Mouse (Mus musculus) ES-E14 (cell line): ENCODE data around the gene Pomp. TPM values are rescaled to one million over a fixed set of nuclear protein-coding genes. Genes with fewer than 3 reads are reported as not detected.
A peak's percentile ranks its signal among the peaks of the same experiment; 100 is the strongest.

Experiments
- DNase-seq: peaks from one replicate; pipeline ENCODE4 v3.0.0-alpha.2; 2013; ENCODE audit warnings: low read depth, low spot score
- H3K27ac ChIP-seq: 2 replicates; pipeline ENCODE4 v1.5.1; 2012; ENCODE audit warnings: low read depth, mild to moderate bottlenecking, low read length, moderate library complexity, mixed read lengths; ENCODE audit not compliant: poor library complexity, insufficient read depth, severe bottlenecking
- H3K36me3 ChIP-seq: 2 replicates; pipeline ENCODE4 v1.6.1; 2012; ENCODE audit warnings: mild to moderate bottlenecking, low read length, moderate library complexity, mixed read lengths; ENCODE audit not compliant: control insufficient read depth, poor library complexity, insufficient read depth, severe bottlenecking
- H3K4me1 ChIP-seq, 2 experiments: fragments of 150-350 bp in 1 of 2; sonication (generic) in 1 of 2; 2 replicates each; pipeline ENCODE4 v1.6.1; 2012; ENCODE audit warnings: low read length in 2 of 2, mild to moderate bottlenecking in 1 of 2, mixed read lengths in 1 of 2; ENCODE audit not compliant: control insufficient read depth in 2 of 2, insufficient read depth in 2 of 2, poor library complexity in 1 of 2
- H3K4me3 ChIP-seq, 2 experiments: fragments of 150-350 bp in 1 of 2; sonication (generic) in 1 of 2; 2 replicates each; pipeline ENCODE4 v1.5.1; 2012; ENCODE audit warnings: low read length in 2 of 2, low read depth in 1 of 2, mild to moderate bottlenecking in 1 of 2, mixed read lengths in 1 of 2; ENCODE audit not compliant: insufficient read depth in 1 of 2, poor library complexity in 1 of 2, severe bottlenecking in 1 of 2
- H3K9ac ChIP-seq: 2 replicates; pipeline ENCODE4 v1.6.1; 2012; ENCODE audit warnings: low read depth, mild to moderate bottlenecking, low read length, mixed read lengths; ENCODE audit not compliant: poor library complexity, insufficient read depth, severe bottlenecking
- H3K9me3 ChIP-seq: fragments of 150-350 bp; sonication (generic); 2 replicates; pipeline ENCODE4 v1.6.1; 2012; ENCODE audit warnings: low read depth, mild to moderate bottlenecking, low read length; ENCODE audit not compliant: control insufficient read depth, insufficient read depth
- CHD2 ChIP-seq: IDR thresholded peaks from 2 replicates; pipeline ENCODE4 v1.6.1; 2014; ENCODE audit warnings: mild to moderate bottlenecking, low read depth, low read length, inconsistent platforms
- HCFC1 ChIP-seq: IDR thresholded peaks from 2 replicates; pipeline ENCODE4 v1.6.1; 2012; ENCODE audit warnings: low read length, inconsistent platforms, borderline replicate concordance; ENCODE audit not compliant: insufficient read depth
- MAFK ChIP-seq: IDR thresholded peaks from 2 replicates; pipeline ENCODE4 v1.6.1; 2014; ENCODE audit warnings: mild to moderate bottlenecking, low read depth, low read length, inconsistent platforms; ENCODE audit not compliant: insufficient read depth
- ZC3H11A ChIP-seq: IDR thresholded peaks from 2 replicates; pipeline ENCODE4 v1.6.1; 2012; ENCODE audit warnings: low read depth, mild to moderate bottlenecking, inconsistent platforms, low read length, borderline replicate concordance
- ZNF384 ChIP-seq: IDR thresholded peaks from 2 replicates; pipeline ENCODE4 v1.6.1; 2012; ENCODE audit warnings: low read depth, low read length, inconsistent platforms
- in situ Hi-C, 2 experiments: fragments of 600-800 bp; cut with MboI; formaldehyde crosslinking; loops; one replicate each; pipeline ENCODE4 v1.15.1; 2025; ENCODE audit warnings: low sequenced_read_pairs in 2 of 2, inconsistent platforms in 1 of 2; ENCODE audit not compliant: unreplicated experiment in 2 of 2
- total RNA-seq: library from RNA; depleted of rRNA; stranded (reverse); fragments of 300-350 nt; gene quantifications from 2 replicates; pipeline ENCODE4 v1.2.3, GENCODE M21; 2012

Gene Pomp
- total RNA-seq, 1 experiment: 165 TPM

DNA sequence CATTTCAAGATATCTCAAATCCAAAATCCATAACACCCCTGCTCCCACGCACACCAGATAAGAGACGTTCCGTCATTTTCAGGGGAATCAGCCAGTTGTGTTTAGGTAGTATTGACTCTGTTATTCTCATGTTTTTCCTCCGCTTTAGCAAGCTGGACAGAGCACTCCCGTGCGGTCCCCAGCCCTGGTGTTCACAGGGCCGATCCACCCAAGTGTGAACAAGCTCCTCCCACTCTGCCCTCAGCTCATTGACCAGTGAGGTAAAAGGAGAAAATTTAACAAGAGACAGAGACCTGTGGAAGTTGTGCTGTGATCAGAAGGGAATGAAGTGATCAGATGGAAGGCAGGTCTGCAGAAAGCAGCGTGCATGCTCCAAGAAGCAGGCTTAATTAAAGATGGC is 31.4 kb upstream of the Pomp start:
- Histone ChIP-seq H3K9me3 (no peaks in the 10 kb centered on the region), H3K36me3 (no peaks in the 10 kb centered on the region), H3K9ac (no peak overlapping the region), H3K4me1 (peaks cover 2 to 16% of the 10 kb centered on the region in 2 experiments; a peak in 2 of 4 replicates), H3K27ac (no peak overlapping the region), H3K4me3 (no peak overlapping the region)
- DNase-seq: no peak
- in situ Hi-C loops: no loop called here
- TF ChIP-seq CHD2 (no peak), MAFK (no peak), HCFC1 (no peak), ZNF384 (no peak), ZC3H11A (no peak)

DNA sequence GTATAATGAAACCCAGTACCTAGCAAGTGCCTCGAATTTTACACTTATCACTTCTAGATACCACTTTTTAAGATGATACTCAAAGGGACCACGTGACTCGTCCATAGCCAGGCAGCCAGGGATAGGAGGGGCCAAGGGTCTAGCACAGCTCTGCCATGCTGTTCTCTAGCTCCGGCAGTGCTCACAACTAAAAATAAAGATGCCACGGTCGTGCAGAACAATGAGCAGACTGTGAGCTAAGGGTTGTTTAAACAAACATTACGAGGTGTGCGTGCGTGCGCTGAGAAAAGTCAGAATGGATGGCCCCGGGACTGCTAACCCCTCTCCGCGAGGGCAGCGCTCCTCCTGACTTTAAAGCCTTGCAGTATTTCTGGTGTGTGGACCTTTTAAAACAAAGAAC is 27.4 kb upstream of the Pomp start:
- Histone ChIP-seq H3K4me3 (no peak overlapping the region), H3K9me3 (no peaks in the 10 kb centered on the region), H3K4me1 (peaks cover 0 to 19% of the 10 kb centered on the region in 2 experiments; a peak in 1 of 4 replicates), H3K27ac (no peak overlapping the region), H3K9ac (no peak overlapping the region), H3K36me3 (no peaks in the 10 kb centered on the region)
- DNase-seq: no peak
- no peak for TF ChIP-seq CHD2
- no peak for TF ChIP-seq MAFK
- no peak for TF ChIP-seq ZNF384
- TF ChIP-seq ZC3H11A: no peak
- TF ChIP-seq HCFC1: no peak
- in situ Hi-C loops: no loop called here

DNA sequence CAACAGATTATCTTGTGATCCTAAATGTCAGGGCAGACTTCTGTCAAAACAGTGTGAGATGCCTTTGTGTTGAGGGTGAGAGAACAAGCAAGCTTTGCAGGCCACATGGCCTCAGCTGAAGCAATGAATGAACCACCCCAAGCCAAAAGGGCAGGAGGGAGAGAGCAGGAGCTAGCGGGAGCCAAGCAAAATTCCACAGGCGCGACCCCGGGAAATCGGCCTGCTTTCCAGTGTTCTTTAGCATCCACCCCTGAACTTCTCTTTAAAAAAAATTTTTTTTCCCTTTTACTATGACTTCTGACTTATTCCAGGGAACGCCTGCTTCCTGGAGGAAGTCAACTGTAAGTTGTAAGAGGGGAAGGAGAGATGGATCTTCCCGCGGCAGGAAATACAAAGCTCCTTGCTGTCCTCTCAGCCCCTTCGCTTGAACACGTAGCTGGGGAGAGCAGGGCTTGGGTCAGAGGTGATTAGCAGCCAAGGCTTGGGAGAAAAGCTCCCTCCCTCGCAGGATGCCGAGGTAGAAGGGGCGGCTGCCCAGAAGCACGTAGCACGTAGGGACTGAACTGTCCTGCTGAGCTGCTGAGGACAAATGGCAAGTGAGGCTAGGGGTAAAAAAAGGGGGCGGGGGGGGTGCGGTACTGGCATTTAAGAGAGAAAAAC is 25.3 kb upstream of the Pomp start:
- Histone ChIP-seq H3K9ac (0 out of 2 replicates have a peak overlapping the region, but pooled peaks have one; percentile 12), H3K4me1 (peaks cover 0 to 22% of the 10 kb centered on the region in 2 experiments; a peak in 1 of 4 replicates), H3K27ac (no peak overlapping the region), H3K4me3 (peak overlapping the region; percentile 13 to 34; a peak in 1 of 4 replicates), H3K9me3 (no peaks in the 10 kb centered on the region), H3K36me3 (no peaks in the 10 kb centered on the region)
- TF ChIP-seq ZNF384: no peak
- TF ChIP-seq HCFC1: no peak
- TF ChIP-seq ZC3H11A: no peak
- TF ChIP-seq CHD2: no peak
- no peak for TF ChIP-seq MAFK
- DNase-seq: no peak
- in situ Hi-C loops: no loop called here

DNA sequence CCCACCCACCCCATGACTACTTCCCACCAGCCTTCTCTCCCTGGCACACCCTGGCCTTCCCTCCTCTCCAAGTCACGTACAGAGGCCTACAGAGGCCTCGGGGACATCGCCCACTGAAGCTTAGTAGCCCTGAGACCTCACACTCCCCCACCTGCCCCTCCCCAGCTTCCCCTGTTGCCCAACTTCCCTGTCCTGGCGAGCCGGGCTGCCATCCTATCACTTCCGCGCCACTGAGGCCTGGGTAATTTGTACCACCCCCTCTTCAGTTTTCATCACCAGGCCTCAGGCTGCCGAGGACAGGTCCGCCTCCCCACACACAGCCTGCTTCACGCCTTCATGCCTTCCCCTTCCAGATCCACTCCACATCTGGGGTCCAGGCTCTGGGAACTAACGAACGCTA is 20.8 kb upstream of the Pomp start:
- H3K36me3 ChIP-seq: no peaks in the 10 kb centered on the region
- no peaks in the 10 kb centered on the region for H3K9me3 ChIP-seq
- TF ChIP-seq HCFC1 (no peak), ZNF384 (no peak), MAFK (no peak), CHD2 (no peak), ZC3H11A (no peak)
- H3K27ac ChIP-seq: no peak overlapping the region
- H3K4me3 ChIP-seq: peak overlapping the region in 1 of 2 experiments; percentile 0; a peak in 1 of 4 replicates
- H3K4me1 ChIP-seq: peaks cover 7 to 20% of the 10 kb centered on the region in 2 experiments; a peak in 2 of 4 replicates
- DNase-seq: no peak
- no peak overlapping the region for H3K9ac ChIP-seq
- in situ Hi-C loops: no loop called here
